Mouse (Mus musculus): Measurements from ENCODE around the gene Eya4.

GRCm38 (mm10) chr10:23060041-23060693, 290.4 kb downstream of the Eya4 start:
- no peak for TF ChIP-seq CTCF (conservative IDR thresholded peaks at IDR 0.05; ENCODE audit: insufficient read depth, insufficient read length, low read depth, low read length)
- TF ChIP-seq POLR2A (IDR thresholded peaks at IDR 0.05; ENCODE audit: low read depth, low read length) = no peak
